Mouse (Mus musculus): ENCODE measurements at regions not wholly inside any gene's neighbourhood (a gene's known extent, or its start where the extent isn't known, plus 50 kb on each side); places are given as distances from the start of the nearest gene placed in this dataset.

- H3K4me2 ChIP-seq (ENCODE audit: low read length), result no peak overlapping the region
- H3K36me3 ChIP-seq (ENCODE audit: control insufficient read depth, insufficient read depth, low read length), result no peaks in the 10 kb centered on the region
- WGBS, result 79% methylated on average over 2 of the region's 2 CpGs
- no peak overlapping the region for H3K4me3 ChIP-seq (ENCODE audit: low read depth, low read length)
- no peak overlapping the region for H3K27ac ChIP-seq (ENCODE audit: low read length)
- no peak overlapping the region for H3K9ac ChIP-seq (ENCODE audit: low read depth, low read length)
- H3K4me1 ChIP-seq (ENCODE audit: control insufficient read depth, insufficient read depth, low read length), result no peaks in the 10 kb centered on the region
- H3K27me3 ChIP-seq (ENCODE audit: control insufficient read depth, insufficient read depth, low read depth, low read length), result no peaks in the 10 kb centered on the region
- peaks cover 9% of the 10 kb centered on the region for H3K9me3 ChIP-seq (replicated peaks; ENCODE audit: control insufficient read depth, low read length, poor library complexity, severe bottlenecking)
- no peak for ATAC-seq
These were observed 165.8 kb upstream of the Prep start for GRCm38 (mm10) chr10:44901203-44901602.

GRCm38 (mm10) chr10:44892124-44892523 lies 174.9 kb upstream of the Prep start:
- Histone ChIP-seq H3K27ac (ENCODE audit: low read length) (no peak overlapping the region), H3K9me3 (replicated peaks; ENCODE audit: control insufficient read depth, low read length, poor library complexity, severe bottlenecking) (no peaks in the 10 kb centered on the region), H3K9ac (ENCODE audit: low read depth, low read length) (no peak overlapping the region), H3K4me3 (ENCODE audit: low read depth, low read length) (no peak overlapping the region), H3K27me3 (ENCODE audit: control insufficient read depth, insufficient read depth, low read depth, low read length) (no peaks in the 10 kb centered on the region), H3K36me3 (ENCODE audit: control insufficient read depth, insufficient read depth, low read length) (no peaks in the 10 kb centered on the region), H3K4me1 (ENCODE audit: control insufficient read depth, insufficient read depth, low read length) (peaks cover 5% of the 10 kb centered on the region), H3K4me2 (ENCODE audit: low read length) (no peak overlapping the region)
- WGBS, result 64% methylated on average over 6 of the region's 6 CpGs
- no peak for ATAC-seq

GRCm38 (mm10) chr10:44887081-44887683 lies 179.8 kb upstream of the Prep start:
- Histone ChIP-seq H3K9me3 (replicated peaks; ENCODE audit: control insufficient read depth, low read length, poor library complexity, severe bottlenecking) (no peaks in the 10 kb centered on the region), H3K9ac (ENCODE audit: low read depth, low read length) (no peak overlapping the region), H3K4me1 (ENCODE audit: control insufficient read depth, insufficient read depth, low read length) (peaks cover 7% of the 10 kb centered on the region), H3K36me3 (ENCODE audit: control insufficient read depth, insufficient read depth, low read length) (no peaks in the 10 kb centered on the region), H3K27me3 (ENCODE audit: control insufficient read depth, insufficient read depth, low read depth, low read length) (no peaks in the 10 kb centered on the region), H3K4me3 (ENCODE audit: low read depth, low read length) (no peak overlapping the region), H3K27ac (ENCODE audit: low read length) (no peak overlapping the region), H3K4me2 (ENCODE audit: low read length) (peak overlapping the region; percentile 32; the same call in 1 of the 2 replicates)
- 22% methylated on average over 14 of the region's 14 CpGs for WGBS
- ATAC-seq, result peak; percentile 58; the same call in 1 of the 2 replicates

GRCm38 (mm10) chr10:44881967-44882366 lies 185.0 kb upstream of the Prep start:
- Histone ChIP-seq H3K4me3 (ENCODE audit: low read depth, low read length) (no peak overlapping the region), H3K9ac (ENCODE audit: low read depth, low read length) (no peak overlapping the region), H3K27me3 (ENCODE audit: control insufficient read depth, insufficient read depth, low read depth, low read length) (no peaks in the 10 kb centered on the region), H3K9me3 (replicated peaks; ENCODE audit: control insufficient read depth, low read length, poor library complexity, severe bottlenecking) (no peaks in the 10 kb centered on the region), H3K4me2 (ENCODE audit: low read length) (no peak overlapping the region), H3K27ac (ENCODE audit: low read length) (no peak overlapping the region), H3K4me1 (ENCODE audit: control insufficient read depth, insufficient read depth, low read length) (peaks cover 1% of the 10 kb centered on the region; the same call in 1 of the 2 replicates), H3K36me3 (ENCODE audit: control insufficient read depth, insufficient read depth, low read length) (no peaks in the 10 kb centered on the region)
- ATAC-seq, result no peak
- 84% methylated on average over 2 of the region's 2 CpGs for WGBS

GRCm38 (mm10) chr10:44877076-44877663 lies 189.8 kb upstream of the Prep start:
- no peak overlapping the region for H3K4me3 ChIP-seq (ENCODE audit: low read depth, low read length)
- WGBS, result 93% methylated on average over 9 of the region's 9 CpGs
- H3K4me1 ChIP-seq (ENCODE audit: control insufficient read depth, insufficient read depth, low read length), result no peaks in the 10 kb centered on the region
- ATAC-seq, result no peak
- H3K27ac ChIP-seq (ENCODE audit: low read length), result no peak overlapping the region
- no peaks in the 10 kb centered on the region for H3K9me3 ChIP-seq (replicated peaks; ENCODE audit: control insufficient read depth, low read length, poor library complexity, severe bottlenecking)
- H3K4me2 ChIP-seq (ENCODE audit: low read length), result no peak overlapping the region
- no peaks in the 10 kb centered on the region for H3K27me3 ChIP-seq (ENCODE audit: control insufficient read depth, insufficient read depth, low read depth, low read length)
- H3K9ac ChIP-seq (ENCODE audit: low read depth, low read length), result no peak overlapping the region
- H3K36me3 ChIP-seq (ENCODE audit: control insufficient read depth, insufficient read depth, low read length), result no peaks in the 10 kb centered on the region

GRCm38 (mm10) chr10:44873642-44874285 lies 193.2 kb upstream of the Prep start:
- H3K27ac ChIP-seq (ENCODE audit: low read length), result no peak overlapping the region
- H3K9me3 ChIP-seq (replicated peaks; ENCODE audit: control insufficient read depth, low read length, poor library complexity, severe bottlenecking), result no peaks in the 10 kb centered on the region
- no peaks in the 10 kb centered on the region for H3K27me3 ChIP-seq (ENCODE audit: control insufficient read depth, insufficient read depth, low read depth, low read length)
- H3K36me3 ChIP-seq (ENCODE audit: control insufficient read depth, insufficient read depth, low read length), result no peaks in the 10 kb centered on the region
- no peak overlapping the region for H3K4me3 ChIP-seq (ENCODE audit: low read depth, low read length)
- ATAC-seq, result no peak
- H3K4me1 ChIP-seq (ENCODE audit: control insufficient read depth, insufficient read depth, low read length), result no peaks in the 10 kb centered on the region
- H3K9ac ChIP-seq (ENCODE audit: low read depth, low read length), result no peak overlapping the region
- no peak overlapping the region for H3K4me2 ChIP-seq (ENCODE audit: low read length)
- WGBS, result 80% methylated on average over 5 of the region's 5 CpGs

GRCm38 (mm10) chr10:44864191-44864747 lies 202.7 kb upstream of the Prep start:
- Histone ChIP-seq H3K9me3 (replicated peaks; ENCODE audit: control insufficient read depth, low read length, poor library complexity, severe bottlenecking) (0 out of 2 replicates have a peak, but pooled peaks cover 5% of the 10 kb centered on the region), H3K4me3 (ENCODE audit: low read depth, low read length) (no peak overlapping the region), H3K9ac (ENCODE audit: low read depth, low read length) (no peak overlapping the region), H3K36me3 (ENCODE audit: control insufficient read depth, insufficient read depth, low read length) (no peaks in the 10 kb centered on the region), H3K4me1 (ENCODE audit: control insufficient read depth, insufficient read depth, low read length) (no peaks in the 10 kb centered on the region; the same call in 1 of the 2 replicates), H3K27me3 (ENCODE audit: control insufficient read depth, insufficient read depth, low read depth, low read length) (no peaks in the 10 kb centered on the region), H3K4me2 (ENCODE audit: low read length) (no peak overlapping the region), H3K27ac (ENCODE audit: low read length) (no peak overlapping the region)
- 100% methylated on average over 1 of the region's 1 CpGs for WGBS
- ATAC-seq, result no peak

- 85% methylated on average over 8 of the region's 8 CpGs for whole genome bisulfite sequencing
- H3K4me2 ChIP-seq (ENCODE audit: low read length), result no peak overlapping the region
- H3K27me3 ChIP-seq (ENCODE audit: control insufficient read depth, insufficient read depth, low read depth, low read length), result no peaks in the 10 kb centered on the region
- no peak overlapping the region for H3K27ac ChIP-seq (ENCODE audit: low read length)
- no peaks in the 10 kb centered on the region for H3K36me3 ChIP-seq (ENCODE audit: control insufficient read depth, insufficient read depth, low read length)
- no peaks in the 10 kb centered on the region; the same call in 1 of the 2 replicates for H3K4me1 ChIP-seq (ENCODE audit: control insufficient read depth, insufficient read depth, low read length)
- H3K9ac ChIP-seq (ENCODE audit: low read depth, low read length), result no peak overlapping the region
- H3K9me3 ChIP-seq (replicated peaks; ENCODE audit: control insufficient read depth, low read length, poor library complexity, severe bottlenecking), result 0 out of 2 replicates have a peak, but pooled peaks cover 2% of the 10 kb centered on the region
- no peak for ATAC-seq
- H3K4me3 ChIP-seq (ENCODE audit: low read depth, low read length), result no peak overlapping the region
These were observed 204.7 kb upstream of the Prep start for GRCm38 (mm10) chr10:44862360-44862674.

Data from midbrain, embryonic 16.5 days (tissue).